Mouse (Mus musculus): ENCODE measurements around the gene Gfi1b. TPM values are rescaled to one million over a fixed set of nuclear protein-coding genes. Genes with fewer than 3 reads are reported as not detected.
A peak's percentile ranks its signal among the peaks of the same experiment; 100 is the strongest.

Gfi1b gene
- polyA plus RNA-seq, 1 experiment from 2014 or later = not detected

GRCm38 (mm10) chr2:28619369-28619768, 2.4 kb downstream of the Gfi1b start:
- no peak overlapping the region for H3K27ac ChIP-seq (ENCODE audit: low read depth, low read length)
- peaks cover 9% of the 10 kb centered on the region for H3K27me3 ChIP-seq (replicated peaks; ENCODE audit: control insufficient read depth, insufficient read depth, low read length)
- no peak for TF ChIP-seq CTCF (IDR thresholded peaks at IDR 0.05; ENCODE audit: low read depth)
- H3K4me3 ChIP-seq (ENCODE audit: low read depth, low read length) = no peak overlapping the region
- H3K4me2 ChIP-seq (replicated peaks; ENCODE audit: low read depth) = no peak overlapping the region
- no peaks in the 10 kb centered on the region for H3K9me3 ChIP-seq (ENCODE audit: control insufficient read depth)
- WGBS = 83% methylated on average over 6 of the region's 6 CpGs
- H3K4me1 ChIP-seq (replicated peaks; ENCODE audit: control insufficient read depth, insufficient read depth, low read length) = no peaks in the 10 kb centered on the region
- H3K9ac ChIP-seq (ENCODE audit: low read depth, low read length) = no peak overlapping the region
- no peaks in the 10 kb centered on the region for H3K36me3 ChIP-seq (ENCODE audit: control insufficient read depth, insufficient read depth)
- no peak for ATAC-seq

- Histone ChIP-seq H3K9me3 (ENCODE audit: control insufficient read depth) (no peaks in the 10 kb centered on the region), H3K27me3 (replicated peaks; ENCODE audit: control insufficient read depth, insufficient read depth, low read length) (peaks cover 9% of the 10 kb centered on the region), H3K4me3 (ENCODE audit: low read depth, low read length) (no peak overlapping the region), H3K4me2 (replicated peaks; ENCODE audit: low read depth) (no peak overlapping the region), H3K9ac (ENCODE audit: low read depth, low read length) (no peak overlapping the region), H3K36me3 (ENCODE audit: control insufficient read depth, insufficient read depth) (no peaks in the 10 kb centered on the region), H3K4me1 (replicated peaks; ENCODE audit: control insufficient read depth, insufficient read depth, low read length) (no peaks in the 10 kb centered on the region), H3K27ac (ENCODE audit: low read depth, low read length) (no peak overlapping the region)
- WGBS = 72% methylated on average over 6 of the region's 6 CpGs
- no peak for TF ChIP-seq CTCF (IDR thresholded peaks at IDR 0.05; ENCODE audit: low read depth)
- no peak for ATAC-seq
These were observed 2.9 kb downstream of the Gfi1b start for GRCm38 (mm10) chr2:28618777-28619336.

DNA sequence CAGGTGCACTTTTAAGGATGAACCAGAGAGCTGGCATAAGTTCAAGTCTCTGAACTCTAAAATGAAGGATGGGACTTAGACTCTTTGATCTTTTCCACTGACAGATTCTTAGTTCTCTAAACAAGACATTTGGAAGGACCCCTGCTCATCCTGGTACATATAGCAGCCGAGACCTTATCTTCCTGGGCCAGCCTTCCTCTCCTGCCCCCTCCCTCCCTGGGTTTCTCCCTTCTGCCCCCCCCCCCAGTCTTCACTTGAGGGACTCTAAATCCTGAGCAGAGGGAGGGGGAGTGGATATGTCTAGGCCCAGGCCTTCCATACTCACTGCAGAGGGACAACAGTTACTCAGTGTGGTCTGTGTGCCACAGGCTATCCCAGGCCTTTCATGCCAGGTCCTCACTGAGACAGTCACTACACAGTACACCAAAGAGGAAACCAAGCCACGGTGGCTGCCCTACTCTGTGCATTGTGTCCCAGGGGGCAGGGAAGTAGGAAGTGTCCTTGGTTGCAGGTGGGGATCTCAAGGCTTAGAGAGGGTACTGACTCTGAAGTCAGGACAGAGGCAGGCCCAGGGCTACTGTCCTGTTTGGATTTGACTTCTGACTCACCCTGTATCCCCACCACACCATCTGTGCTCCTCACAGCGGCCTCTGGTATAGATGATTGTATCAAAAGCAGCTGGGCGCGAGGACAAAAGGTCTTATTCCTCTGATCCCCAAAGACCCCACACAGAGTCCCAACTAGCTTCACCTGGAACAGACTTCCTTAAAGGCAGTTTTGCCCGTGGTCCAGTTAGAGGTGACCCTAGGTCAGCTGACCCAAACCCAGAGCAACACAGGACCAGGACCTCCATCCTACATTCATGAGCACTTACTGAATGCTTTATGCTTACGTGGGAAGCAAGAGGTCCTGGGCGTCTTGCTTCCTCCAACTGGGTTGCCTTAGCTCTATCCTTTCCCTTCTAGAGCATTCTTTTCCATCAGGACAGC, 4.0 kb downstream of the Gfi1b start:
- TF ChIP-seq CTCF (IDR thresholded peaks at IDR 0.05; ENCODE audit: low read depth) = no peak
- Histone ChIP-seq H3K4me2 (replicated peaks; ENCODE audit: low read depth) (no peak overlapping the region), H3K9ac (ENCODE audit: low read depth, low read length) (no peak overlapping the region), H3K4me3 (ENCODE audit: low read depth, low read length) (no peak overlapping the region), H3K27ac (ENCODE audit: low read depth, low read length) (no peak overlapping the region), H3K27me3 (replicated peaks; ENCODE audit: control insufficient read depth, insufficient read depth, low read length) (peaks cover 9% of the 10 kb centered on the region), H3K9me3 (ENCODE audit: control insufficient read depth) (no peaks in the 10 kb centered on the region), H3K36me3 (ENCODE audit: control insufficient read depth, insufficient read depth) (no peaks in the 10 kb centered on the region), H3K4me1 (replicated peaks; ENCODE audit: control insufficient read depth, insufficient read depth, low read length) (no peaks in the 10 kb centered on the region)
- peak; percentile 28; the same call in 1 of the 2 replicates for ATAC-seq
- WGBS = 77% methylated on average over 8 of the region's 8 CpGs

- Histone ChIP-seq H3K4me2 (replicated peaks; ENCODE audit: low read depth) (no peak overlapping the region), H3K36me3 (ENCODE audit: control insufficient read depth, insufficient read depth) (no peaks in the 10 kb centered on the region), H3K4me1 (replicated peaks; ENCODE audit: control insufficient read depth, insufficient read depth, low read length) (no peaks in the 10 kb centered on the region), H3K9me3 (ENCODE audit: control insufficient read depth) (no peaks in the 10 kb centered on the region), H3K9ac (ENCODE audit: low read depth, low read length) (no peak overlapping the region), H3K4me3 (ENCODE audit: low read depth, low read length) (no peak overlapping the region), H3K27me3 (replicated peaks; ENCODE audit: control insufficient read depth, insufficient read depth, low read length) (peaks cover 9% of the 10 kb centered on the region), H3K27ac (ENCODE audit: low read depth, low read length) (no peak overlapping the region)
- ATAC-seq = no peak
- 83% methylated on average over 9 of the region's 9 CpGs for WGBS
- no peak for TF ChIP-seq CTCF (IDR thresholded peaks at IDR 0.05; ENCODE audit: low read depth)
These were observed 4.9 kb downstream of the Gfi1b start for GRCm38 (mm10) chr2:28616874-28617273.

DNA sequence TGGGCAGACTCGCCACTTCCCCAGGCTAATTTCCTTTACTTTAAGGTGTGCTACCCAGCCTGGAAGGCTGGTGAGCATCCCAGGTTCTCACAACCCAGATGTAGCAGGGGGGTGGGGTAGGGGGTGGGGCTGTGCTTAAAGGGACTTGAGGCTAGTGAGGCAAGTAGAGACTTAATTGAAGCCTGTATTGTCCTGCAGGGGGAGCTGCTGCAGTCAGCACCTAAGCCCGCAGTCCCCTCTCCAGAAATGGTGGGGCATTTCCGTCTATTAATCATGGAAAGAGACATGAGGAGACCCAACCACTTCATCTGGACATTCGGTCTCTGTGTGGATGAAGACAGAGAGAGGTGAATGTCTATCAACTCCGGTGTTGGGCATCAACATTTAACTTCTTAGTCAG, 5.4 kb downstream of the Gfi1b start:
- H3K9me3 ChIP-seq (ENCODE audit: control insufficient read depth) = no peaks in the 10 kb centered on the region
- H3K4me2 ChIP-seq (replicated peaks; ENCODE audit: low read depth) = no peak overlapping the region
- peak; percentile 62 for TF ChIP-seq CTCF (IDR thresholded peaks at IDR 0.05; ENCODE audit: low read depth)
- ATAC-seq = no peak
- H3K27ac ChIP-seq (ENCODE audit: low read depth, low read length) = no peak overlapping the region
- no peak overlapping the region for H3K4me3 ChIP-seq (ENCODE audit: low read depth, low read length)
- no peaks in the 10 kb centered on the region for H3K36me3 ChIP-seq (ENCODE audit: control insufficient read depth, insufficient read depth)
- H3K27me3 ChIP-seq (replicated peaks; ENCODE audit: control insufficient read depth, insufficient read depth, low read length) = peaks cover 9% of the 10 kb centered on the region
- H3K4me1 ChIP-seq (replicated peaks; ENCODE audit: control insufficient read depth, insufficient read depth, low read length) = no peaks in the 10 kb centered on the region
- no peak overlapping the region for H3K9ac ChIP-seq (ENCODE audit: low read depth, low read length)
- 37% methylated on average over 5 of the region's 5 CpGs for WGBS

DNA sequence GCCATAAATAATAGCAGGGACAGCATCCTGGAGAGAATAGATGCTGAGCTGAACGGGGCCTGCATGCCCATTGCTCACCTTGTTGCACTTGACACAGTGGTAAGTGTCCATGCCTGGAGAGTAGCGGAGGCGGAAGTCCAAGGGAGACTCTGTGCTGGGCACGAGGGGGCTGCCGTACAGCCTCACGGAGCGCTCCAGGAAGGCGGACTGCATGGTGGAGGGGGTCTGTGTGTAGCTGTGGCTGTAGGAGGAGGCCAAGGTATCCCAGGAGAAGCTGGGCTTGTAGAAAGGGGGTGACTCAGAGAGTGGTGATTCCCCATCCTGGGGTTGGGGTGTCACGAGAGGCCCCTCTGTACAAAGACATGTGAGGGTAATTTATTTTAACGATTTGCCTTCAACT, 8.2 kb downstream of the Gfi1b start:
- Histone ChIP-seq H3K4me1 (replicated peaks; ENCODE audit: control insufficient read depth, insufficient read depth, low read length) (no peaks in the 10 kb centered on the region), H3K9ac (ENCODE audit: low read depth, low read length) (no peak overlapping the region), H3K27ac (ENCODE audit: low read depth, low read length) (no peak overlapping the region), H3K9me3 (ENCODE audit: control insufficient read depth) (no peaks in the 10 kb centered on the region), H3K4me2 (replicated peaks; ENCODE audit: low read depth) (no peak overlapping the region), H3K27me3 (replicated peaks; ENCODE audit: control insufficient read depth, insufficient read depth, low read length) (no peaks in the 10 kb centered on the region), H3K36me3 (ENCODE audit: control insufficient read depth, insufficient read depth) (no peaks in the 10 kb centered on the region), H3K4me3 (ENCODE audit: low read depth, low read length) (no peak overlapping the region)
- no peak for TF ChIP-seq CTCF (IDR thresholded peaks at IDR 0.05; ENCODE audit: low read depth)
- 90% methylated on average over 10 of the region's 10 CpGs for WGBS
- no peak for ATAC-seq

Data from intestine, postnatal 0 days (tissue).